Mouse (Mus musculus) heart, postnatal 10 days (tissue): ENCODE measurements around the gene Akt1. TPM values are rescaled to one million over a fixed set of nuclear protein-coding genes. Genes with fewer than 3 reads are reported as not detected.

ENCODE experiments used
- DNase-seq, 2 experiments: peaks; one replicate each; pipeline ENCODE4 v3.0.0; 2021
- intact Hi-C: fragments of 180-260 bp; cut with DNase I; formaldehyde crosslinking; loops from one replicate; pipeline ENCODE4 v1.15.1; 2025
- total RNA-seq, 2 experiments: library from RNA; stranded (reverse); gene quantifications; 2 replicates each; pipeline ENCODE4 v1.2.3; 2021

The Akt1 gene
- total RNA-seq, 2 experiments from 2014 or later = 346 to 355 TPM

DNA sequence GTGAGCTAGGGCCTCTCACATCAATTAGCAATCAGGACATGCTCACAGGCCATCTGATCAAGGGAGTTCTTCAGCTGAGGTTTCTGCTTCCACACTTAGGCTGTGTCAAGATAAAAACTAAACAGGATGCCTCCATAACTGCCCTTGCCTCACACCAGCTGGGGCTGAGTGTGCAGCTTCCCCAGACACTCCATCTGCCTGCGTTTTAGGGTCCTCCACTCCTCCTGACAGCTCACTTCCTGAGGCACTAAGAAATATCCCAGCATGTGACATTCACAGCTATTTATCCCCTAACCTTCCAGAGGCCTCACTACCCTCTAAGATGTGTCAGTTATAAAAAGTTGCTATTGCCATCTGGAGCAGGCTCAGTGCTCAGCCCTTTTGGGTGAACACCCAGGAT, 43.2 kb downstream of the Akt1 start:
- DNase-seq = no peak
- intact Hi-C loops = no loop called here

- intact Hi-C loops = no loop called here
- no peak for DNase-seq
Observed at GRCm38 (mm10) chr12:112630796-112631195, 43.9 kb downstream of the Akt1 start.

DNA sequence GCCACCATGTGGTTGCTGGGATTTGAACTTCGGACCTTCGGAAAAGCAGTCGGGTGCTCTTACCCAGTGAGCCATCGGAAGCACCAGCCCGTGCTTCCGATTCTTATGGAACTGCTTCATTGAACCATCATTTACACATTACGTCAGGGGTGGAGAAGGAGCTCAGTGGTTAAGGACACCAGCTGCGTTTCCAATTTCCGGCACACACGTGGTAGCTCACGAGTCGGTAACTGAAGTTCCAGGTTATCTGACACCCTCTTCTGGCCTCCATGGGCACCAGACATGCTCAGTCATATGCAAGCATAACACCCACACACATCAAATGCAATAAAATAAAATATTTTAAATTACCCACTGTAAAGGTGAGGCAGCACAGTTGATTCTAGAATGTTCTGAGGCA, 44.7 kb downstream of the Akt1 start:
- intact Hi-C loops = no loop called here
- no peak for DNase-seq

- intact Hi-C loops = no loop called here
Observed at GRCm38 (mm10) chr12:112628928-112629721, 45.6 kb downstream of the Akt1 start.

GRCm38 (mm10) chr12:112628197-112628596, 46.5 kb downstream of the Akt1 start:
- intact Hi-C loops = no loop called here
- no peak for DNase-seq

More at GRCm38 (mm10) chr12:112628928-112629721, 45.6 kb downstream of the Akt1 start:
- DNase-seq = peak; percentile 74 to 81

GRCm38 (mm10) chr12:112627097-112627881, 47.4 kb downstream of the Akt1 start:
- intact Hi-C loops = no loop called here
- DNase-seq = no peak

DNA sequence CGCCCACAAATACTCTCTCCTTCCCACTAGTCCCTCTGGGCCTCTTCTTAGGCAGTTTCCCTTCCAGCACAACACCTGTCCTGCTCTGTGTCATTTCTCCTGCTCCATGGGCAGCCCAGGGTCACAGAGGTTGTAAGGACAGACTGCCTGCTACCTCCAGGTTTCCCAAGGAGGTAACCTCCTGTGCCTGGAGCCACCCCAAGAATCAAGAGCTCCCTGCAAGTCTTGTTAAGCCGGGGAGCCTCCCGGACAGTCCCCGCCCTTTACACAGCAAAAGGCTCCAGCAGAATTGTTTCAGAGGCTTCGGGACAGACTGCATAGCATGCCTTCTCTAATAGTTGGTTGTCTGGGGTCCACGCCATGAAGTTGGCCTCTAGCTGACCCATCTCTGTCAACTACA, 48.2 kb downstream of the Akt1 start:
- intact Hi-C loops = no loop called here

GRCm38 (mm10) chr12:112625700-112626099, 49.0 kb downstream of the Akt1 start:
- intact Hi-C loops = no loop called here
- DNase-seq = no peak

More for the DNA sequence above, 48.2 kb downstream of the Akt1 start:
- no peak for DNase-seq

DNA sequence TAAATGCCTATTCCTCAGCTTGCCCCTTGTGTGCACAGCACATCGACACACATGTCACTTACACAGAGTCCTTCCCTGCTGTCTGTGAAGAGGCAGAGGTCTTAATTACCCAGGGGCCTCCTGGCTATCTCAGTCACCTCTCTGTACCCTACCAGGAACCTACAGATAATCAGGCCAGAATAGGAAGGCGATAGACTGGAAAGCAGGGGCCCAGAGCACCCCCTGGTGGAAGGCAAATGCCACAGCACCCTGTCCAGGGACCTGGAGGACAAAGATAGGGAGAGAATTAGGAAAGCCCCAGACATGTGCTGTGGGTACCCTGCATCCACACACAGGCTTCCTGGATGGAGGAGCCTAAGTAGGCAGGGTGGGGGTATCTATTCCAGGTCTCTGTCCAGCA, 50.9 kb downstream of the Akt1 start:
- intact Hi-C loops = loop anchor here (1.0 kb wide), 1 partner anchor 71 kb away; no protein-coding TSS in a partner anchor
- DNase-seq = peak; percentile 77 to 89

GRCm38 (mm10) chr12:112621900-112622299, 52.8 kb downstream of the Akt1 start:
- DNase-seq = no peak
- intact Hi-C loops = no loop called here

GRCm38 (mm10) chr12:112620354-112621061, 54.2 kb downstream of the Akt1 start:
- no peak for DNase-seq
- intact Hi-C loops = no loop called here

DNA sequence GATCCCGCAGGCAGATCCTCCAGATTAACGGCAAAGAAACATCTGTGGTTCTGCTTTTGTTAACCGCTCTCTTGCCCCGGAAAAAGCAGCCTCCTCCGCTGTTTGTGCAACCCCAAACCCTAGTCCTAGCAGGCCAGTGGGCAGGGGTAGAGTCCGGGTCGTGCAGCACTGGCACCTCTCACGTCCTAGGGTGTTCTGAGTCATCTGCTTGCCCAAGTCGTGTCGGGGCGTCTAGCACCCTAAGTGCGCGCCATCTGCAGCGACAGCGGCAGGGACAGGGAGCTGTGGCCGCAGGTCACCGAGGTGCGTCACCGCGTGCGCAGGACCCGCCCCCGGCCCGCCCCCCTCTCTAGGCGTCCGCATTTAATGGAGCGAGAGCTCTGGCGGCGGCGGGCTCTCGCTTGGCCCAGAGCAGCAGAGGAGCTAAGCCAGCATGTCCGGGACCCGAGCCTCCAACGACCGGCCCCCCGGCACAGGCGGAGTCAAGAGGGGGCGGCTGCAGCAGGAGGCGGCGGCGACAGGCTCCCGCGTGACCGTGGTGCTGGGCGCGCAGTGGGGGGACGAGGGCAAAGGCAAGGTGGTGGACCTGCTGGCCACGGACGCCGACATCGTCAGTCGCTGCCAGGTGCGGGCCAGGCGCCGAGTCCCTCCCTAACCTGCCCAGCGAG, 54.9 kb downstream of the Akt1 start, which contains the start of gene Adssl1:
Adssl1 (plus strand) TSS at position 360 of the 668 bp plus-strand sequence.
- peak; percentile 78 to 85 for DNase-seq
- intact Hi-C loops = loop anchor here (5.0 kb wide), 1 partner anchor 128 kb away; no protein-coding TSS in a partner anchor

DNA sequence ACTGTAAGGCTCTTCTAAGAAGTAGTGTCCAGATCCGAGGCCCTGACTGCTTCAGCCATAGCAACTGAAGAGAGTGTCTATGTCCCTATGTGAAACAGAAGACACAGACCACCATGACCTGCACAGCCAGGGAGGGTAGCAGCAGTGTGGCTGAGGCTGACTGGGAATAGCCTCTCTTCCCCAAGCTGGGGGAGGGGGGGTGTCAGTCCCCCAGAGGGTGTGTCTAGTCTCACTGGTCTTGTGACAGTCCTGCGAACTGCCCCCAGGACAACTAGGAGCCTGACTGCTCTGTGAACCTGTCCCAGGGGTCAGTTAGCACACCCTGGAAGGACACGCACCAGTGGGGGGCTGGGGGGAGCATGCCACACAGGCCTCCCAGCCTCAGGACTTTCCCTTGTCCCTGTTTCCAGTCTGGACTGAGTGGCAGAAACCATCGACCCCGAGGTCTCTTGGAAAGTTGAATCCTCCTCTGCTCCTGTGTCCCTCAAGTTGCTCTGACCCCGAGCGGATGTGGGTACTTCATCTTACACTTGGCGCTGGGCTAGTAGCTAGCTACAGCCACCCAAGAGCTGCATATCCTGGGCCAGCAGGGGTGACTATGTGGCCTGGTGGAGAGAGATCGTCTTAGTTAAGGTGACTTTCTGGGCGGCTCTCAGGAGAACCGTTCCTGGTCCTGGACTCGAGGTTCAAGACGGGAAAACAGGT, 55.6 kb downstream of the Akt1 start:
- intact Hi-C loops = loop anchor here (5.0 kb wide), 1 partner anchor 127 kb away; no protein-coding TSS in a partner anchor
- peak; percentile 71 to 82 for DNase-seq

GRCm38 (mm10) chr12:112617898-112618380, 56.7 kb downstream of the Akt1 start:
- DNase-seq = peak; percentile 88 to 89
- intact Hi-C loops = loop anchor here (5.0 kb wide), 1 partner anchor 126 kb away; no protein-coding TSS in a partner anchor

GRCm38 (mm10) chr12:112617184-112617583, 57.5 kb downstream of the Akt1 start:
- intact Hi-C loops = loop anchor here (5.0 kb wide), 1 partner anchor 125 kb away; no protein-coding TSS in a partner anchor
- peak in 1 of 2 experiments; percentile 38 for DNase-seq

DNA sequence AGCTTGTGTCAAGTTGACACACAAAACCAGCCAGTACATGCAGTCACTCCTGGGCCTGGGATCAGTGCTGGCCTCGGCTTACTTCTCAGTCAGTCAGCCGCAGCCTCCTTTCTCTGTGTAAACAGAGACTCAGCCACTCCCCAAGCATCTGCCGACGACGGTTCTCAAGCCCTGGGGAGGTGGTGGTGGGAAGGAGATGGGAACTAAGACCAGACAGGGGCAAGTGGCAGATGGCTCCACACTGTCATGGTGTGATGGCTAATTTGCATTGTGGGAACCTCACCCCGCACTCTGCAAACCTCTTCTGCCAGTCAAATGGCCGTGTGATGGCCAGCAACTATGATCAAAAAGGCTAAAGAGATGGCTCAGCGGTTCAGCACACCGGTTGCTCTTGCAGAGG, 58.0 kb downstream of the Akt1 start:
- intact Hi-C loops = loop anchor here (5.0 kb wide), 1 partner anchor 124 kb away; no protein-coding TSS in a partner anchor
- no peak for DNase-seq

DNA sequence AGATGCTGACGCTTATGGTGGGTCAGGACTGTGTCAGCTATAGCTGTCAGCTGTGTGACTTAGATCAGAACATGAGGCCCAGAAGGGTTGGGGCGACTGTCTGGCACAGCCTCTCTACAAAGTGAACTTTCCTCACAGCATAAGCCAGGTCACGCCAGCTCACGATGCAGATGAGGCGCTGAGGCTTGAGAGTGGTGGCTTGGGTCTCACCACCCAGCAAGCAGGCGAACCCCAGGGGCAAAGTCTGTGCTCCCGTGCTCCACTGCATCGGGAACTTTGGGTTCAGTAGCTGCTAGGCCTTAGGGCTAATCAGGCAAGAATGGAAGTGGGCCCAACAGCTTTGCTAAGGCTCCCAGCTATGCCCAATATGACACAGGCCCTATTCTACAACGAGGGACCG, 65.7 kb downstream of the Akt1 start:
- no peak for DNase-seq
- intact Hi-C loops = no loop called here

- DNase-seq = no peak
- intact Hi-C loops = no loop called here
Observed at GRCm38 (mm10) chr12:112606998-112607397, 67.7 kb downstream of the Akt1 start.

DNA sequence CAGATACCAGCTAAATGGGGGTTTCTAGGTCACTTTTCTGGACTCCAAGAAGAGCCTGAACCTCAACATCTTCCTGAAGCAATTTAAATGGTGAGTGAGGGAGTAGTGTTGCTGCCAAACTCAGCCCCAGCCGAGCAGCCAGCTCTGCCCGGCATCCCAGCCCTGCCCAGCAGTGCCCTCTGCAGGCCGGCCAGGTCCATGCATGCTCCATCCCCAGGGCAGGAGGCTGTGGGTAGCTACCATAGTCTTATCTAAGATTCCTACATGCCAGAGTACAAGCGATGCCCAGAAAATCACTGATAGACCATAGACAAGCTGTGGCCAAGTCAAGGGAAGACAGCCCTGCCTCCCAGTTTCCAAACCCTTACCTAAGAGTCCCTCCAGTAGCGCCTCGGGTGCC, 68.9 kb downstream of the Akt1 start:
- DNase-seq = peak; percentile 86 to 90
- intact Hi-C loops = loop anchor here (1.0 kb wide), 1 partner anchor 53 kb away; no protein-coding TSS in a partner anchor
